Mouse (Mus musculus): Measurements from ENCODE around the gene Rab27a. TPM values are rescaled to one million over a fixed set of nuclear protein-coding genes. Genes with fewer than 3 reads are reported as not detected.

Rab27a gene
- total RNA-seq, 2 experiments from 2014 or later = 12.2 to 15.4 TPM

Small RNA genes lying within 50 kb of the gene (microRNA-seq; reads per million reads assigned to microRNA genes)
- 0 reads per million in 2 experiments for gene Gm27353

Other genes starting within 250 kb of the Rab27a start
- 1 to 10 TPM; 3.0 to 3.1 TPM for gene Prtg, start 238.0 kb upstream of the Rab27a start, total RNA-seq (2021)
- gene Pygo1, start 119.2 kb upstream of the Rab27a start, total RNA-seq (2021) = 10 to 100 TPM; 31.6 to 32.5 TPM
- 1 to 10 TPM; 3.2 to 3.7 TPM for gene Dyx1c1, start 86.1 kb upstream of the Rab27a start, total RNA-seq (2021)
- under 1 TPM in 1 of 2 experiments, not detected in 1; 0.52 TPM for gene Gm44503, start 86.0 kb upstream of the Rab27a start, total RNA-seq (2021)
- 10 to 100 TPM; 12.4 to 12.6 TPM for gene Ccpg1os, start 59.5 kb upstream of the Rab27a start, total RNA-seq (2021)
- 100 to 1,000 TPM; 149 to 152 TPM for gene Ccpg1, start 59.4 kb upstream of the Rab27a start, total RNA-seq (2021)
- gene Pigb, start 4.5 kb upstream of the Rab27a start, total RNA-seq (2021) = 10 to 100 TPM; 12.7 TPM
- gene Khdc3, start 57.0 kb downstream of the Rab27a start, total RNA-seq (2021) = 1 to 10 TPM; 4.0 to 4.3 TPM
- gene Gm20509, start 57.6 kb downstream of the Rab27a start, total RNA-seq (2021) = 1 to 10 TPM; 1.0 to 1.1 TPM
- 10 to 100 TPM; 61.8 to 63.9 TPM for gene Rsl24d1, start 68.6 kb downstream of the Rab27a start, total RNA-seq (2021)

All from layer of hippocampus, adult 18-20 months (tissue).